Mouse (Mus musculus) embryonic facial prominence, embryonic 15.5 days (tissue): ENCODE measurements around the gene Eif2ak4. TPM values are rescaled to one million over a fixed set of nuclear protein-coding genes. Genes with fewer than 3 reads are reported as not detected.
A peak's percentile ranks its signal among the peaks of the same experiment; 100 is the strongest.

Experiments used
- ATAC-seq: fragments of 200-750 bp; cut with Nextera tagmentation; 2 replicates; pipeline ENCODE4 v1.8.0; 2017; ENCODE audit warnings: low read depth, moderate TSS enrichment; ENCODE audit not compliant: insufficient number of reproducible peaks, low FRiP score, low TSS enrichment
- H3K27ac ChIP-seq: fragments of 300-500 bp; sonication (generic); replicated peaks from 2 replicates; pipeline ENCODE4 v1.5.1; 2015; ENCODE audit warnings: mild to moderate bottlenecking, inconsistent platforms
- H3K27me3 ChIP-seq: fragments of 300-500 bp; sonication (generic); 2 replicates; pipeline ENCODE4 v1.6.1; 2015; ENCODE audit warnings: inconsistent platforms
- H3K36me3 ChIP-seq: fragments of 300-500 bp; sonication (generic); 2 replicates; pipeline ENCODE4 v1.6.1; 2015; ENCODE audit warnings: mild to moderate bottlenecking, inconsistent platforms
- H3K4me1 ChIP-seq: fragments of 300-500 bp; sonication (generic); 2 replicates; pipeline ENCODE4 v1.6.1; 2015; ENCODE audit warnings: inconsistent platforms
- H3K4me2 ChIP-seq: fragments of 300-500 bp; sonication (generic); replicated peaks from 2 replicates; pipeline ENCODE4 v1.6.1; 2015; ENCODE audit warnings: mild to moderate bottlenecking, inconsistent platforms
- H3K4me3 ChIP-seq: fragments of 300-500 bp; sonication (generic); replicated peaks from 2 replicates; pipeline ENCODE4 v1.5.1; 2015; ENCODE audit warnings: mild to moderate bottlenecking, inconsistent platforms
- H3K9ac ChIP-seq: fragments of 300-500 bp; sonication (generic); 2 replicates; pipeline ENCODE4 v1.6.1; 2015; ENCODE audit warnings: inconsistent platforms
- H3K9me3 ChIP-seq: fragments of 300-500 bp; sonication (generic); replicated peaks from 2 replicates; pipeline ENCODE4 v1.6.1; 2016; ENCODE audit warnings: inconsistent platforms
- WGBS: fragments of 180-500 bp; shearing (Covaris S2); methylation state at CpG from one replicate; pipeline ENCODE4 v1.1.7; 2015; 5-methylcytosine and 5-hydroxymethylcytosine counted together
- polyA plus RNA-seq: library from polyadenylated mRNA; unstranded; fragments of >200 nt; fragmentation: Nextera tagmentation; extraction: Ambion mirVana; gene quantifications from 2 replicates; pipeline ENCODE4 v1.2.1, GENCODE M21; 2015

Gene Eif2ak4
- 9.1 and 9.7 TPM in 2 replicates for polyA plus RNA-seq

GRCm38 (mm10) chr2:118388341-118389335 is at the start of gene Eif2ak4:
Eif2ak4 (plus strand) TSS chr2:118388618.
- H3K27me3 ChIP-seq = no peaks in the 10 kb centered on the region
- no peaks in the 10 kb centered on the region for H3K36me3 ChIP-seq
- peak within 1 kb of the TSS; percentile 74 for H3K4me2 ChIP-seq
- no peaks in the 10 kb centered on the region for H3K9me3 ChIP-seq
- WGBS = under 1% methylated on average over 61 of the region's 61 CpGs
- peak; percentile 98 for ATAC-seq
- H3K27ac ChIP-seq = peak within 1 kb of the TSS; percentile 94
- H3K4me3 ChIP-seq = peak within 1 kb of the TSS; percentile 90
- peaks cover 11% of the 10 kb centered on the region for H3K4me1 ChIP-seq
- peak within 1 kb of the TSS; percentile 83 for H3K9ac ChIP-seq

DNA sequence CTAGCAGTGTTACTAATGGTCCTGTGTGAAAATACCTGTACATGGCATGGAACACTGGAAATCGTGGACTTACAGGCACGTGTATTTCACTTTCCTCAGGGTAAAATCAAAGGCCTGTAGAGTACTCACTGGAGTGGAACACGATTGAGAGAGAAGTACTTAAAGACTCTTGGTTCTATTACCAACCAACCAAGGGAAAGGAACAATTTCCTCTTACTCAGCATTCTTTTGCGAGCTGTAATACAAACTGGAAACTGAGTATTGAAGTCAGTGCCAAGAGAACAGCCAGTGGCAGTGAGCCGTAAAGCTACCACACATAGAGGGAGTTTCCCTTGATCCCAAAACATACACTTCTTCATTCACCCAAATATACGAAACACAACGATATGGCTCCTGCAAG is 47.1 kb upstream of the Eif2ak4 start:
- Histone ChIP-seq H3K9ac (no peak overlapping the region), H3K36me3 (no peaks in the 10 kb centered on the region), H3K4me1 (no peaks in the 10 kb centered on the region), H3K4me3 (no peak overlapping the region), H3K4me2 (no peak overlapping the region), H3K27ac (no peak overlapping the region), H3K9me3 (no peaks in the 10 kb centered on the region; the same call in 1 of the 2 replicates), H3K27me3 (no peaks in the 10 kb centered on the region)
- no peak for ATAC-seq
- WGBS = 70% methylated on average over 7 of the region's 7 CpGs

GRCm38 (mm10) chr2:118343897-118344296 is 44.5 kb upstream of the Eif2ak4 start:
- Histone ChIP-seq H3K9me3 (no peaks in the 10 kb centered on the region), H3K4me1 (no peaks in the 10 kb centered on the region), H3K9ac (no peak overlapping the region), H3K4me2 (no peak overlapping the region), H3K4me3 (no peak overlapping the region), H3K36me3 (no peaks in the 10 kb centered on the region), H3K27ac (no peak overlapping the region), H3K27me3 (no peaks in the 10 kb centered on the region)
- 76% methylated on average over 3 of the region's 3 CpGs for WGBS
- no peak for ATAC-seq

GRCm38 (mm10) chr2:118345535-118345934 is 42.9 kb upstream of the Eif2ak4 start:
- H3K9me3 ChIP-seq = no peaks in the 10 kb centered on the region
- WGBS = 39% methylated on average over 1 of the region's 1 CpGs
- H3K27me3 ChIP-seq = no peaks in the 10 kb centered on the region
- H3K4me1 ChIP-seq = no peaks in the 10 kb centered on the region
- no peak for ATAC-seq
- H3K36me3 ChIP-seq = no peaks in the 10 kb centered on the region
- H3K27ac ChIP-seq = no peak overlapping the region
- no peak overlapping the region for H3K4me3 ChIP-seq
- no peak overlapping the region for H3K9ac ChIP-seq
- no peak overlapping the region for H3K4me2 ChIP-seq

- Histone ChIP-seq H3K4me3 (no peak overlapping the region), H3K4me1 (no peaks in the 10 kb centered on the region), H3K4me2 (no peak overlapping the region), H3K36me3 (no peaks in the 10 kb centered on the region), H3K27ac (no peak overlapping the region), H3K27me3 (no peaks in the 10 kb centered on the region), H3K9me3 (no peaks in the 10 kb centered on the region), H3K9ac (no peak overlapping the region)
- no peak for ATAC-seq
- 41% methylated on average over 4 of the region's 4 CpGs for WGBS
Observed at GRCm38 (mm10) chr2:118353498-118353897, 34.9 kb upstream of the Eif2ak4 start.

DNA sequence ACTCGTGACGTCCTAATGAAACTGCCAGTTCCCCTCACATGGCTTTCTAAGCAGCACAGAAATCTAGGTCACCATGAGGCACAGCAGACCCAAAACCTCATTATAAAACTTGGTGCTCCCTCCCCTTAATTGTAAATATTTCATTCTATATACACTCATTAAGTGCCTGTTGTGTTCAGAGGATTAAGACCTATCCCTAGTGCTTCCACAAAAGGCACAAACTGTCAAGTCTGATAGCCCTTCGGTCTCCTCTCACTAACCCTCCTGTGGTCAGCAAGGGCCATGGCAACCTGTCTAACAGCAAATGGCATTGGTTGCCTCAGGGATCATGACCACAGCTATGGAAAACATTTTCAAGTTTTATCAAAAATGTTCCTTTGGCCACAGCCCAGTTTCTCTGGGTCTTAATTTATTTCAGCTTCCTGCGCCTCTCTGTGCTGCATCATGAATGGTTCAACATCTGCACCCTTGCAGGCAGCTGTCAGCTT is 34.5 kb upstream of the Eif2ak4 start:
- 60% methylated on average over 4 of the region's 4 CpGs for WGBS
- Histone ChIP-seq H3K4me2 (no peak overlapping the region), H3K9me3 (no peaks in the 10 kb centered on the region)

GRCm38 (mm10) chr2:118355138-118355719 is 33.2 kb upstream of the Eif2ak4 start:
- H3K27me3 ChIP-seq = no peaks in the 10 kb centered on the region
- no peaks in the 10 kb centered on the region for H3K4me1 ChIP-seq
- H3K4me2 ChIP-seq = no peak overlapping the region
- H3K9me3 ChIP-seq = no peaks in the 10 kb centered on the region
- H3K36me3 ChIP-seq = no peaks in the 10 kb centered on the region
- no peak overlapping the region for H3K4me3 ChIP-seq
- H3K9ac ChIP-seq = no peak overlapping the region
- H3K27ac ChIP-seq = no peak overlapping the region
- 81% methylated on average over 6 of the region's 6 CpGs for WGBS
- ATAC-seq = no peak

More for the DNA sequence above, 34.5 kb upstream of the Eif2ak4 start:
- Histone ChIP-seq H3K27me3 (no peaks in the 10 kb centered on the region), H3K27ac (no peak overlapping the region), H3K36me3 (no peaks in the 10 kb centered on the region), H3K4me1 (no peaks in the 10 kb centered on the region), H3K9ac (no peak overlapping the region), H3K4me3 (no peak overlapping the region)
- no peak for ATAC-seq

DNA sequence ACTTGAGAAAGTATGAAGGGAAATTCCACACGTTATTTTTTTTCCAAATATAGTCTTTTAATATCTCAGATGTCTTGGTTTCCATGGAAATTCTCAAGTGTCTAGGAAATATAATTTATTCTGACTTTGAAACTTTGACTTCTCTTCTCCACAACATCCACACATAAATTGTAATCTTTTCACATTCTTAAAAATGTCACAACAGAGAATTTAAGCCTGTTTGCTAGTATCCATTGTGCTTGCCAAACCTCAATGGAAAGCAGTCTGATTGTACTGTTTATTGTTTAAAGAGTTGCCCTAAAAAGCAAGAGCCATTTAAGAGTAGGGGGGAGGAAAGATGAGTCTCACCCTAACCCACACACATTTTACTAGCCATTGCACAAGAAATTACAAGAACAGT is 16.6 kb upstream of the Eif2ak4 start:
- Histone ChIP-seq H3K36me3 (no peaks in the 10 kb centered on the region), H3K27ac (no peak overlapping the region), H3K4me3 (no peak overlapping the region), H3K4me1 (peaks cover 18% of the 10 kb centered on the region), H3K9ac (no peak overlapping the region), H3K4me2 (no peak overlapping the region), H3K9me3 (no peaks in the 10 kb centered on the region), H3K27me3 (peaks cover 25% of the 10 kb centered on the region)
- no peak for ATAC-seq
- WGBS = 27% methylated on average over 1 of the region's 1 CpGs

DNA sequence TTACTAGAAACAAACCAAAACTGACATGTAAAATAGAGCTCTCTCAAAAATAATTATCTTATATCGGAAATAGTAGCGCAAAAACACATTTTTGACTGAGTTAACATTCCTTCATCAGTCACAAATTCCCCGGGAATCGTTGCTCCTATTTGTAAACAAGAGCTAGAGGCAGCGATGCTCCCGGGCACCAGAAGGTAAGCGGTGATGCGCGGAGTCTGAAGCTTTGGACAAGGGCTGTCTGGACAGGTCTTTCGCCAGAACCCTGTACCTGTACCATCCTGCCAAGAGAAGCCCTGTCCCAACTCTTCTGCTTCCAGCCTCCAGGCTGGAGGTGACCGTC is 15.9 kb upstream of the Eif2ak4 start:
- Histone ChIP-seq H3K9me3 (no peaks in the 10 kb centered on the region), H3K27me3 (peaks cover 25% of the 10 kb centered on the region), H3K4me3 (peak overlapping the region; percentile 54), H3K36me3 (no peaks in the 10 kb centered on the region), H3K4me1 (peaks cover 18% of the 10 kb centered on the region), H3K4me2 (peak overlapping the region; percentile 100), H3K27ac (no peak overlapping the region), H3K9ac (no peak overlapping the region)
- 7% methylated on average over 11 of the region's 11 CpGs for WGBS
- ATAC-seq = no peak

GRCm38 (mm10) chr2:118372901-118373571 is 15.4 kb upstream of the Eif2ak4 start, which contains the start of gene Gpr176:
Gpr176 (minus strand) TSS chr2:118373419.
- Histone ChIP-seq H3K27me3 (peaks cover 25% of the 10 kb centered on the region), H3K4me3 (peak within 1 kb of the TSS; percentile 54), H3K4me1 (peaks cover 18% of the 10 kb centered on the region), H3K4me2 (peak within 1 kb of the TSS; percentile 100), H3K27ac (no peak within 1 kb of the TSS), H3K36me3 (no peaks in the 10 kb centered on the region), H3K9ac (peak within 1 kb of the TSS; percentile 42), H3K9me3 (no peaks in the 10 kb centered on the region)
- peak; percentile 82 for ATAC-seq
- WGBS = under 1% methylated on average over 58 of the region's 59 CpGs
